Mouse (Mus musculus): ENCODE data around the gene Micu1. TPM values are rescaled to one million over a fixed set of nuclear protein-coding genes. Genes with fewer than 3 reads are reported as not detected.

Gene Micu1
- polyA plus RNA-seq, 1 experiment from 2014 or later = 40.1 TPM

- Histone ChIP-seq H3K9ac (ENCODE audit: low read depth, low read length) (peak within 1 kb of the TSS; percentile 99), H3K27ac (ENCODE audit: low read length) (peak within 1 kb of the TSS; percentile 100), H3K4me1 (ENCODE audit: control insufficient read depth, low read depth, low read length) (peaks cover 63% of the 10 kb centered on the region), H3K27me3 (ENCODE audit: control insufficient read depth, insufficient read depth, low read depth, low read length) (no peaks in the 10 kb centered on the region), H3K36me3 (ENCODE audit: control insufficient read depth, insufficient read depth) (no peaks in the 10 kb centered on the region), H3K4me3 (ENCODE audit: low read depth, low read length) (peak within 1 kb of the TSS; percentile 96), H3K4me2 (ENCODE audit: low read depth, low read length) (peak within 1 kb of the TSS; percentile 69), H3K9me3 (replicated peaks; ENCODE audit: control insufficient read depth, low read length) (no peaks in the 10 kb centered on the region)
- ATAC-seq (ENCODE audit: low read depth) = peak; percentile 80
- under 1% methylated on average over 80 of the region's 80 CpGs for WGBS (ENCODE audit: insufficient replicate concordance)
Measured at GRCm38 (mm10) chr10:59879255-59880028, 177.2 kb downstream of the Micu1 start, which contains the start of gene Dnajb12. Gene Dnajb12 (plus strand): TSS chr10:59879556.

- Histone ChIP-seq H3K27me3 (ENCODE audit: control insufficient read depth, insufficient read depth, low read depth, low read length) (no peaks in the 10 kb centered on the region), H3K27ac (ENCODE audit: low read length) (peak overlapping the region; percentile 100), H3K9ac (ENCODE audit: low read depth, low read length) (peak overlapping the region; percentile 99), H3K36me3 (ENCODE audit: control insufficient read depth, insufficient read depth) (no peaks in the 10 kb centered on the region), H3K4me2 (ENCODE audit: low read depth, low read length) (peak overlapping the region; percentile 69), H3K4me3 (ENCODE audit: low read depth, low read length) (peak overlapping the region; percentile 96), H3K4me1 (ENCODE audit: control insufficient read depth, low read depth, low read length) (peaks cover 63% of the 10 kb centered on the region), H3K9me3 (replicated peaks; ENCODE audit: control insufficient read depth, low read length) (no peaks in the 10 kb centered on the region)
- ATAC-seq (ENCODE audit: low read depth) = peak; percentile 35
- under 1% methylated on average over 13 of the region's 13 CpGs for WGBS (ENCODE audit: insufficient replicate concordance)
Measured at GRCm38 (mm10) chr10:59880029-59880386, 177.7 kb downstream of the Micu1 start.

- 42% methylated on average over 7 of the region's 7 CpGs for WGBS (ENCODE audit: insufficient replicate concordance)
- Histone ChIP-seq H3K9ac (ENCODE audit: low read depth, low read length) (peak overlapping the region; percentile 99), H3K4me1 (ENCODE audit: control insufficient read depth, low read depth, low read length) (peaks cover 65% of the 10 kb centered on the region), H3K27ac (ENCODE audit: low read length) (peak overlapping the region; percentile 100), H3K36me3 (ENCODE audit: control insufficient read depth, insufficient read depth) (no peaks in the 10 kb centered on the region), H3K4me2 (ENCODE audit: low read depth, low read length) (peak overlapping the region; percentile 69), H3K9me3 (replicated peaks; ENCODE audit: control insufficient read depth, low read length) (no peaks in the 10 kb centered on the region), H3K27me3 (ENCODE audit: control insufficient read depth, insufficient read depth, low read depth, low read length) (no peaks in the 10 kb centered on the region), H3K4me3 (ENCODE audit: low read depth, low read length) (peak overlapping the region; percentile 96)
- no peak for ATAC-seq (ENCODE audit: low read depth)
Measured at GRCm38 (mm10) chr10:59880837-59881236, 178.6 kb downstream of the Micu1 start.

- H3K27me3 ChIP-seq (ENCODE audit: control insufficient read depth, insufficient read depth, low read depth, low read length) = no peaks in the 10 kb centered on the region
- peak overlapping the region; percentile 45 for H3K27ac ChIP-seq (ENCODE audit: low read length)
- no peak overlapping the region for H3K4me3 ChIP-seq (ENCODE audit: low read depth, low read length)
- no peak for ATAC-seq (ENCODE audit: low read depth)
- no peaks in the 10 kb centered on the region for H3K9me3 ChIP-seq (replicated peaks; ENCODE audit: control insufficient read depth, low read length)
- H3K4me2 ChIP-seq (ENCODE audit: low read depth, low read length) = no peak overlapping the region
- H3K4me1 ChIP-seq (ENCODE audit: control insufficient read depth, low read depth, low read length) = peaks cover 53% of the 10 kb centered on the region
- peak overlapping the region; percentile 13; the same call in 1 of the 2 replicates for H3K9ac ChIP-seq (ENCODE audit: low read depth, low read length)
- no peaks in the 10 kb centered on the region for H3K36me3 ChIP-seq (ENCODE audit: control insufficient read depth, insufficient read depth)
- 81% methylated on average over 10 of the region's 10 CpGs for WGBS (ENCODE audit: insufficient replicate concordance)
Measured at GRCm38 (mm10) chr10:59884327-59885173, 182.3 kb downstream of the Micu1 start.

- no peaks in the 10 kb centered on the region for H3K27me3 ChIP-seq (ENCODE audit: control insufficient read depth, insufficient read depth, low read depth, low read length)
- no peaks in the 10 kb centered on the region for H3K9me3 ChIP-seq (replicated peaks; ENCODE audit: control insufficient read depth, low read length)
- peaks cover 5% of the 10 kb centered on the region for H3K36me3 ChIP-seq (ENCODE audit: control insufficient read depth, insufficient read depth)
- no peak overlapping the region for H3K4me3 ChIP-seq (ENCODE audit: low read depth, low read length)
- H3K27ac ChIP-seq (ENCODE audit: low read length) = peak overlapping the region; percentile 59
- 66% methylated on average over 14 of the region's 14 CpGs for WGBS (ENCODE audit: insufficient replicate concordance)
- H3K4me1 ChIP-seq (ENCODE audit: control insufficient read depth, low read depth, low read length) = peaks cover 53% of the 10 kb centered on the region
- peak overlapping the region; percentile 13; the same call in 1 of the 2 replicates for H3K9ac ChIP-seq (ENCODE audit: low read depth, low read length)
- ATAC-seq (ENCODE audit: low read depth) = 0 out of 2 replicates have a peak, but pooled peaks have one; percentile 5
- H3K4me2 ChIP-seq (ENCODE audit: low read depth, low read length) = no peak overlapping the region
Measured at GRCm38 (mm10) chr10:59885174-59886080, 183.2 kb downstream of the Micu1 start.

GRCm38 (mm10) chr10:59886081-59886466, 183.8 kb downstream of the Micu1 start:
- WGBS (ENCODE audit: insufficient replicate concordance) = 88% methylated on average over 1 of the region's 1 CpGs
- no peak overlapping the region for H3K4me3 ChIP-seq (ENCODE audit: low read depth, low read length)
- H3K27ac ChIP-seq (ENCODE audit: low read length) = 0 out of 2 replicates have a peak overlapping the region, but pooled peaks have one; percentile 59
- no peak for ATAC-seq (ENCODE audit: low read depth)
- H3K36me3 ChIP-seq (ENCODE audit: control insufficient read depth, insufficient read depth) = peaks cover 10% of the 10 kb centered on the region
- peaks cover 48% of the 10 kb centered on the region for H3K4me1 ChIP-seq (ENCODE audit: control insufficient read depth, low read depth, low read length)
- H3K27me3 ChIP-seq (ENCODE audit: control insufficient read depth, insufficient read depth, low read depth, low read length) = no peaks in the 10 kb centered on the region
- no peaks in the 10 kb centered on the region for H3K9me3 ChIP-seq (replicated peaks; ENCODE audit: control insufficient read depth, low read length)
- no peak overlapping the region for H3K9ac ChIP-seq (ENCODE audit: low read depth, low read length)
- no peak overlapping the region for H3K4me2 ChIP-seq (ENCODE audit: low read depth, low read length)

- no peak overlapping the region for H3K4me3 ChIP-seq (ENCODE audit: low read depth, low read length)
- H3K9me3 ChIP-seq (replicated peaks; ENCODE audit: control insufficient read depth, low read length) = no peaks in the 10 kb centered on the region
- ATAC-seq (ENCODE audit: low read depth) = no peak
- peak overlapping the region; percentile 17; the same call in 1 of the 2 replicates for H3K27ac ChIP-seq (ENCODE audit: low read length)
- H3K4me2 ChIP-seq (ENCODE audit: low read depth, low read length) = no peak overlapping the region
- no peak overlapping the region for H3K9ac ChIP-seq (ENCODE audit: low read depth, low read length)
- 56% methylated on average over 5 of the region's 5 CpGs for WGBS (ENCODE audit: insufficient replicate concordance)
- H3K36me3 ChIP-seq (ENCODE audit: control insufficient read depth, insufficient read depth) = peaks cover 22% of the 10 kb centered on the region
- peaks cover 35% of the 10 kb centered on the region for H3K4me1 ChIP-seq (ENCODE audit: control insufficient read depth, low read depth, low read length)
- H3K27me3 ChIP-seq (ENCODE audit: control insufficient read depth, insufficient read depth, low read depth, low read length) = no peaks in the 10 kb centered on the region
Measured at GRCm38 (mm10) chr10:59887432-59887831, 185.2 kb downstream of the Micu1 start.

GRCm38 (mm10) chr10:59889339-59889738, 187.1 kb downstream of the Micu1 start:
- no peak overlapping the region for H3K4me2 ChIP-seq (ENCODE audit: low read depth, low read length)
- ATAC-seq (ENCODE audit: low read depth) = no peak
- H3K9me3 ChIP-seq (replicated peaks; ENCODE audit: control insufficient read depth, low read length) = no peaks in the 10 kb centered on the region
- peak overlapping the region; percentile 2 for H3K27ac ChIP-seq (ENCODE audit: low read length)
- peaks cover 41% of the 10 kb centered on the region for H3K36me3 ChIP-seq (ENCODE audit: control insufficient read depth, insufficient read depth)
- no peaks in the 10 kb centered on the region for H3K27me3 ChIP-seq (ENCODE audit: control insufficient read depth, insufficient read depth, low read depth, low read length)
- WGBS (ENCODE audit: insufficient replicate concordance) = 65% methylated on average over 7 of the region's 7 CpGs
- H3K4me3 ChIP-seq (ENCODE audit: low read depth, low read length) = no peak overlapping the region
- H3K4me1 ChIP-seq (ENCODE audit: control insufficient read depth, low read depth, low read length) = peaks cover 32% of the 10 kb centered on the region
- no peak overlapping the region for H3K9ac ChIP-seq (ENCODE audit: low read depth, low read length)
